ENCODE assay signal across 8 mouse cellular contexts in the genomic region with DNA sequence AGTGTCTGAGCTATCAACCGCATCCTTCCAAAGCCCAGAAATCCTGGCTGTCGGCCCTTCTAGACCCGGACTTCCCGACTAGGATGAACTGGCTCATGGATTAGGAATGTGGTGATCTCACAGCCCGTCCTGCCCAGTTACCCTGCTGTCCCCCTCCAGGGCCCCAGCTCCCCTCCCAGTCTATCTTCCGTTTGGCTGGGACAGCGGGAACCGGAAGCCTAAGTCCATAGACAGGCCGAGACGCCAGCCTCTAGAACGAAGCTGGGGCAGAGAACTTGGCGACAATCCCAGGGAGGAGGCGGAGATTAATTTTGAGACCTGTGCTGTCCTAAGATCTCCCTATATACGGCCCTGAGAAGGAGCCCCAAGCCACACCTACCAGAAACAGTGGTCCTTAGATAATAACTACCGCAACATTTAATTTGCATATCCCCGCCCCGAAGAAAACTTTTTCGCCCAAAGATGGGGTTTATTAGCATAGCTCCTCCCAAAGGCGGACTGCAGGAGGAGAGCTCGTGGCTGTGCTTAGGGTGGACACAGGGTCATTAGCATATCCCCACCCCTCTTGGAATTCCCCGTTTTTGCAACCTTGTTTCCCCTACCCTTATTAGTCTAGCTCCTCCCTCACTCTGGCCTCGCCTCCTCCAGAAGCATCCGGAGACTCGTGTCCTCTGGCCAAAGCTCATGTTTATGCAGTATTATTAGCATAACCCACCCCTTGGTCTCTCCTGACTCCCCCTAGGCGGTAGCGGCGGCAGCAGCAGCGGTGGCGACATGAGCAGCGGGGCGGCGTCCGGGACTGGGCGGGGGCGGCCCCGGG. TPM values are rescaled to one million over a fixed set of nuclear protein-coding genes. Genes with fewer than 3 reads are reported as not detected.
DNase-seq lines count a peak whose midpoint lies in the region; ATAC-seq lines count a peak whose summit lies in the region.

A gene (plus strand): TSS at position 720 of the 820 bp plus-strand sequence.

- WGBS in hindbrain, embryonic 13.5 days = under 1% methylated on average over 36 of the region's 36 CpGs

- peak; percentile 82 for ATAC-seq in hindbrain, embryonic 13.5 days (ENCODE audit: low FRiP score)

- H3K4me2 ChIP-seq in hindbrain, embryonic 13.5 days = peak within 1 kb of the TSS; percentile 83

- H3K4me1 ChIP-seq in hindbrain, embryonic 13.5 days (replicated peaks) = peaks cover 47% of the 10 kb centered on the region

- no peaks in the 10 kb centered on the region for H3K9me3 ChIP-seq in hindbrain, embryonic 13.5 days

- peak within 1 kb of the TSS; percentile 71 for H3K9ac ChIP-seq in hindbrain, embryonic 13.5 days

- peak within 1 kb of the TSS; percentile 45 for H3K4me3 ChIP-seq in hindbrain, embryonic 13.5 days

- peak; percentile 98 for DNase-seq in NIH3T3 (ENCODE audit: low read depth)
- DNase-seq in cerebellum, postnatal 10 days = peak; percentile 85
- DNase-seq in frontal cortex, postnatal 14 days (ENCODE audit: low spot score in 2 of 2) = peak; percentile 77 to 85
- peak; percentile 51 to 56 for DNase-seq in layer of hippocampus, postnatal 25 days (ENCODE audit: extremely low spot score in 1 of 2, low spot score in 1 of 2)
- DNase-seq in lung, postnatal 25 days (ENCODE audit: low spot score) = peak; percentile 99
- peak; percentile 96 for DNase-seq in retina, embryonic 14.5 days (ENCODE audit: low spot score)
- DNase-seq in thymus, postnatal 4 days = peak; percentile 74

- peaks cover 6% of the 10 kb centered on the region; the same call in 1 of the 2 replicates for H3K27me3 ChIP-seq in hindbrain, embryonic 13.5 days

- H3K36me3 ChIP-seq in hindbrain, embryonic 13.5 days = peaks cover 14% of the 10 kb centered on the region

- H3K27ac ChIP-seq in hindbrain, embryonic 13.5 days = peak within 1 kb of the TSS; percentile 88

RNA-seq across cellular contexts. Expression of the gene that starts here (rescaled TPM):
- polyA plus RNA-seq in hindbrain, embryonic 13.5 days (2015; fragmentation: Nextera tagmentation; extraction: Ambion mirVana) = 11.5 and 15.4 TPM in 2 replicates
- 10 to 100 TPM; 11.7 to 12.3 TPM for total RNA-seq in layer of hippocampus, postnatal 25 days (2021)

Comparison
In these comparisons a context has a peak if more than half of its experiments do, and no peak if none do; other contexts are left out.
1. Peak in every context shown above with its lines: DNase-seq, ATAC-seq, H3K4me3 ChIP-seq and H3K27ac ChIP-seq.